ENCODE assay signal across 8 mouse cellular contexts in genomic region chr1:93825105-93825674, GRCm38 (mm10). TPM values are rescaled to one million over a fixed set of nuclear protein-coding genes. Genes with fewer than 3 reads are reported as not detected.
A peak's percentile ranks its signal among the peaks of the same experiment; 100 is the strongest.
DNase-seq lines count a peak whose midpoint lies in the region; ATAC-seq and TF ChIP-seq lines count a peak whose summit lies in the region.

No protein-coding gene starts in this region.

- no peaks in the 10 kb centered on the region for H3K27me3 ChIP-seq in MEL (ENCODE audit: control insufficient read depth in 1 of 2, insufficient read depth in 2 of 2, low read length in 2 of 2)
- no peaks in the 10 kb centered on the region for H3K27me3 ChIP-seq in cerebellum, adult 2 months (ENCODE audit: control insufficient read depth, insufficient read depth, low read length)
- no peaks in the 10 kb centered on the region for H3K27me3 ChIP-seq in forebrain, postnatal 0 days (ENCODE audit: insufficient read depth, low read length)
- H3K27me3 ChIP-seq in lung, embryonic 15.5 days: no peaks in the 10 kb centered on the region

- peaks cover 9 to 19% of the 10 kb centered on the region in 2 experiments; a peak in 3 of 4 replicates for H3K4me1 ChIP-seq in MEL (ENCODE audit: control insufficient read depth in 1 of 2, insufficient read depth in 2 of 2, low read length in 2 of 2)
- H3K4me1 ChIP-seq in cerebellum, adult 2 months (ENCODE audit: control insufficient read depth, insufficient read depth, low read length): peaks cover 9% of the 10 kb centered on the region; the same call in 1 of the 2 replicates
- peaks cover 13% of the 10 kb centered on the region; the same call in 1 of the 2 replicates for H3K4me1 ChIP-seq in forebrain, postnatal 0 days (ENCODE audit: insufficient read depth)
- peaks cover 5% of the 10 kb centered on the region for H3K4me1 ChIP-seq in lung, embryonic 15.5 days

- peak; percentile 99 for DNase-seq in MEL (ENCODE audit: low read depth, low spot score)
- peak; percentile 98 for DNase-seq in cerebellum, adult 2 months
- peak; percentile 99 for DNase-seq in forebrain, postnatal 0 days
- DNase-seq in heart, postnatal 4 days: peak; percentile 92
- DNase-seq in layer of hippocampus, adult 8-10 months (ENCODE audit: low spot score in 2 of 2): peak; percentile 95 to 96
- DNase-seq in ovary, adult 18-20 months (ENCODE audit: low spot score): peak; percentile 91
- peak; percentile 97 for DNase-seq in thymus, postnatal 0 days (ENCODE audit: low spot score)

- TF ChIP-seq CTCF in MEL (IDR thresholded peaks at IDR 0.05 in 2 of 3, conservative IDR thresholded peaks at IDR 0.05 in 1 of 3; ENCODE audit: control insufficient read depth in 1 of 3, insufficient read depth in 1 of 3, low read depth in 2 of 3, low read length in 3 of 3, poor library complexity in 1 of 3, severe bottlenecking in 1 of 3): no peak; a peak in 1 of 6 replicates
- TF ChIP-seq CTCF in cerebellum, adult 2 months (IDR thresholded peaks at IDR 0.05; ENCODE audit: borderline replicate concordance, insufficient read depth, low read depth, low read length): peak; percentile 17; the same call in 1 of the 2 replicates
- peak; percentile 55 for TF ChIP-seq CTCF in forebrain, postnatal 0 days (IDR thresholded peaks at IDR 0.05; ENCODE audit: low read depth)

- TF ChIP-seq RAD21 in MEL (IDR thresholded peaks at IDR 0.05; ENCODE audit: low read depth, low read length): no peak

- peak; percentile 98 to 100 for TF ChIP-seq POLR2A in MEL (IDR thresholded peaks at IDR 0.05; ENCODE audit: control insufficient read depth in 1 of 2, insufficient read depth in 1 of 2, low read depth in 1 of 2, low read length in 2 of 2, poor library complexity in 1 of 2)
- peak; percentile 96 for TF ChIP-seq POLR2A in cerebellum, adult 2 months (IDR thresholded peaks at IDR 0.05; ENCODE audit: borderline replicate concordance, insufficient read depth, low read length)

- under 1% methylated on average over 30 of the region's 30 CpGs for WGBS in cerebellum, adult 2 months
- 2% methylated on average over 30 of the region's 30 CpGs for WGBS in forebrain, postnatal 0 days
- WGBS in lung, embryonic 15.5 days: 0% methylated on average over 30 of the region's 30 CpGs

- H3K36me3 ChIP-seq in MEL (ENCODE audit: control insufficient read depth in 1 of 2, insufficient read depth in 2 of 2, low read length in 2 of 2): peaks cover 0 to 9% of the 10 kb centered on the region in 2 experiments; a peak in 2 of 4 replicates
- peaks cover 13% of the 10 kb centered on the region for H3K36me3 ChIP-seq in forebrain, postnatal 0 days (ENCODE audit: insufficient read depth)
- H3K36me3 ChIP-seq in lung, embryonic 15.5 days: peaks cover 14% of the 10 kb centered on the region; the same call in 1 of the 2 replicates

- peaks cover 3% of the 10 kb centered on the region for H3K79me2 ChIP-seq in MEL (ENCODE audit: control insufficient read depth, insufficient read depth, low read length, poor library complexity)

- H3K9ac ChIP-seq in MEL (ENCODE audit: control insufficient read depth, low read depth, low read length, poor library complexity, severe bottlenecking): peak overlapping the region; percentile 62
- H3K9ac ChIP-seq in forebrain, postnatal 0 days: peak overlapping the region; percentile 75
- H3K9ac ChIP-seq in lung, embryonic 15.5 days: peak overlapping the region; percentile 62

- peak overlapping the region; percentile 86 for H3K4me2 ChIP-seq in forebrain, postnatal 0 days (ENCODE audit: low read depth)
- H3K4me2 ChIP-seq in lung, embryonic 15.5 days: peak overlapping the region; percentile 65

- no peaks in the 10 kb centered on the region for H3K9me3 ChIP-seq in MEL (replicated peaks; ENCODE audit: insufficient read depth, low read length)
- H3K9me3 ChIP-seq in forebrain, postnatal 0 days (ENCODE audit: low read length): no peaks in the 10 kb centered on the region
- H3K9me3 ChIP-seq in lung, embryonic 15.5 days: no peaks in the 10 kb centered on the region

- peak overlapping the region; percentile 57 to 98 for H3K4me3 ChIP-seq in MEL (ENCODE audit: control insufficient read depth in 1 of 2, insufficient read depth in 1 of 2, low read depth in 2 of 2, low read length in 2 of 2)
- peak overlapping the region; percentile 65 for H3K4me3 ChIP-seq in cerebellum, adult 2 months (replicated peaks; ENCODE audit: insufficient read depth, low read depth, low read length)
- H3K4me3 ChIP-seq in forebrain, postnatal 0 days (ENCODE audit: low read depth, low read length): peak overlapping the region; percentile 59
- H3K4me3 ChIP-seq in lung, embryonic 15.5 days: peak overlapping the region; percentile 70

- peak in 1 of 2 experiments; percentile 1; a peak in 1 of 4 replicates for TF ChIP-seq EP300 in MEL (IDR thresholded peaks at IDR 0.05; ENCODE audit: low read depth in 1 of 2, low read length in 2 of 2)

- H3K27ac ChIP-seq in MEL (ENCODE audit: control insufficient read depth, low read depth, low read length): peak overlapping the region; percentile 69
- H3K27ac ChIP-seq in cerebellum, adult 2 months (ENCODE audit: insufficient read depth, low read length): peak overlapping the region; percentile 89
- H3K27ac ChIP-seq in forebrain, postnatal 0 days (ENCODE audit: low read depth, low read length): peak overlapping the region; percentile 97
- peak overlapping the region; percentile 98 for H3K27ac ChIP-seq in lung, embryonic 15.5 days

- peak; percentile 96 for ATAC-seq in forebrain, postnatal 0 days
- ATAC-seq in lung, embryonic 15.5 days (ENCODE audit: borderline replicate concordance, extremely low read depth, low FRiP score, low TSS enrichment): peak; percentile 99

TF ChIP-seq in MEL, 35 proteins besides CTCF, POLR2A, EP300 and RAD21 (continues in another document):
- peak; percentile 85 for TF ChIP-seq HCFC1 (IDR thresholded peaks at IDR 0.05; ENCODE audit: low read depth, low read length)
- peak; percentile 52; the same call in 1 of the 2 replicates for TF ChIP-seq TCF12 (IDR thresholded peaks at IDR 0.05; ENCODE audit: low read depth, low read length)
- TF ChIP-seq GABPA (IDR thresholded peaks at IDR 0.05; ENCODE audit: low read depth, low read length): no peak
- no peak; the same call in 1 of the 2 replicates for TF ChIP-seq USF1 (IDR thresholded peaks at IDR 0.05; ENCODE audit: low read depth, low read length)
- peak; percentile 83 for TF ChIP-seq MXI1 (IDR thresholded peaks at IDR 0.05; ENCODE audit: low read depth, low read length)
- peak; percentile 98 for TF ChIP-seq ELF1 (IDR thresholded peaks at IDR 0.05; ENCODE audit: low read depth, low read length)
- TF ChIP-seq MAZ (IDR thresholded peaks at IDR 0.05; ENCODE audit: low read depth, low read length): peak; percentile 97
- peak; percentile 86 for TF ChIP-seq SIN3A (IDR thresholded peaks at IDR 0.05; ENCODE audit: low read length)

RNA-seq across cellular contexts. Expression of gene D2hgdh, which starts 0.5 kb away (rescaled TPM):
- total RNA-seq in MEL (2012; rRNA removed): 14.4 TPM in 2 replicates
- polyA plus RNA-seq in MEL (2012; ENCODE audit: insufficient read depth in 1 of 2, insufficient read length in 2 of 2, low read depth in 1 of 2, low replicate concordance in 2 of 2, missing spikeins in 1 of 2): 10 to 100 TPM in 1 of 2 experiments, not detected in 1; 19.2 TPM
- polyA plus RNA-seq in cerebellum, adult 2 months (2012; rRNA removed): 16.7 and 18.2 TPM in 2 replicates
- 13.4 and 13.5 TPM in 2 replicates for total RNA-seq in forebrain, postnatal 0 days (2014; rRNA removed)
- 7.4 and 11.2 TPM in 2 replicates for polyA plus RNA-seq in forebrain, postnatal 0 days (2015; fragmentation: Nextera tagmentation; extraction: Ambion mirVana)
- 10 to 100 TPM; 21.0 to 25.1 TPM for total RNA-seq in heart, postnatal 4 days (2021)
- 10 to 100 TPM; 18.1 to 21.8 (median 19.3) TPM for total RNA-seq in layer of hippocampus, adult 8-10 months (2022)
- polyA plus RNA-seq in lung, embryonic 15.5 days (2015; fragmentation: Nextera tagmentation; extraction: Ambion mirVana): 12.5 and 14.9 TPM in 2 replicates
- polyA plus RNA-seq in thymus, postnatal 0 days (2015; fragmentation: Nextera tagmentation; extraction: Ambion mirVana): 7.6 and 8.4 TPM in 2 replicates

RNA-seq across cellular contexts. Expression of gene Ing5, which starts 21.4 kb away (rescaled TPM):
- total RNA-seq in MEL (2012; rRNA removed): 23.1 and 27.6 TPM in 2 replicates
- 10 to 100 TPM in 1 of 2 experiments, not detected in 1; 29.2 TPM for polyA plus RNA-seq in MEL (2012; ENCODE audit: insufficient read depth in 1 of 2, insufficient read length in 2 of 2, low read depth in 1 of 2, low replicate concordance in 2 of 2, missing spikeins in 1 of 2)
- 7.5 TPM in 2 replicates for polyA plus RNA-seq in cerebellum, adult 2 months (2012; rRNA removed)
- total RNA-seq in forebrain, postnatal 0 days (2014; rRNA removed): 9.3 and 12.9 TPM in 2 replicates
- 4.4 and 5.4 TPM in 2 replicates for polyA plus RNA-seq in forebrain, postnatal 0 days (2015; fragmentation: Nextera tagmentation; extraction: Ambion mirVana)
- total RNA-seq in heart, postnatal 4 days (2021): 10 to 100 TPM; 11.9 to 13.1 TPM
- 10 to 100 TPM; 15.0 to 16.0 (median 15.4) TPM for total RNA-seq in layer of hippocampus, adult 8-10 months (2022)
- polyA plus RNA-seq in lung, embryonic 15.5 days (2015; fragmentation: Nextera tagmentation; extraction: Ambion mirVana): 20.6 and 22.3 TPM in 2 replicates
- polyA plus RNA-seq in thymus, postnatal 0 days (2015; fragmentation: Nextera tagmentation; extraction: Ambion mirVana): 14.2 and 15.0 TPM in 2 replicates

RNA-seq across cellular contexts. Expression of gene Dtymk, which starts 23.5 kb away (rescaled TPM):
- 402 and 454 TPM in 2 replicates for total RNA-seq in MEL (2012; rRNA removed)
- 100 to 1,000 TPM; 193 to 391 TPM for polyA plus RNA-seq in MEL (2012; ENCODE audit: insufficient read depth in 1 of 2, insufficient read length in 2 of 2, low read depth in 1 of 2, low replicate concordance in 2 of 2, missing spikeins in 1 of 2)
- 96.5 and 100 TPM in 2 replicates for polyA plus RNA-seq in cerebellum, adult 2 months (2012; rRNA removed)
- total RNA-seq in forebrain, postnatal 0 days (2014; rRNA removed): 90.9 and 97.1 TPM in 2 replicates
- 123 and 138 TPM in 2 replicates for polyA plus RNA-seq in forebrain, postnatal 0 days (2015; fragmentation: Nextera tagmentation; extraction: Ambion mirVana)
- 10 to 100 TPM; 78.1 to 79.7 TPM for total RNA-seq in heart, postnatal 4 days (2021)
- 10 to 100 TPM; 52.7 to 64.8 (median 58.4) TPM for total RNA-seq in layer of hippocampus, adult 8-10 months (2022)
- 258 and 260 TPM in 2 replicates for polyA plus RNA-seq in lung, embryonic 15.5 days (2015; fragmentation: Nextera tagmentation; extraction: Ambion mirVana)
- 313 and 314 TPM in 2 replicates for polyA plus RNA-seq in thymus, postnatal 0 days (2015; fragmentation: Nextera tagmentation; extraction: Ambion mirVana)

RNA-seq across cellular contexts. Expression of gene Gal3st2, which starts 35.9 kb away (rescaled TPM):
- total RNA-seq in MEL (2012; rRNA removed): not detected in 2 replicates
- polyA plus RNA-seq in MEL (2012; ENCODE audit: insufficient read depth in 1 of 2, insufficient read length in 2 of 2, low read depth in 1 of 2, low replicate concordance in 2 of 2, missing spikeins in 1 of 2): not detected
- not detected in 2 replicates for polyA plus RNA-seq in cerebellum, adult 2 months (2012; rRNA removed)
- 0.23 TPM in 1 of 2 replicates, not detected in the other for total RNA-seq in forebrain, postnatal 0 days (2014; rRNA removed)
- polyA plus RNA-seq in forebrain, postnatal 0 days (2015; fragmentation: Nextera tagmentation; extraction: Ambion mirVana): not detected in 2 replicates
- under 1 TPM in 1 of 2 experiments, not detected in 1; 0.17 TPM for total RNA-seq in heart, postnatal 4 days (2021)
- under 1 TPM in 1 of 4 experiments, not detected in 3; 0.14 TPM for total RNA-seq in layer of hippocampus, adult 8-10 months (2022)
- polyA plus RNA-seq in lung, embryonic 15.5 days (2015; fragmentation: Nextera tagmentation; extraction: Ambion mirVana): 0.06 and 0.15 TPM in 2 replicates
- polyA plus RNA-seq in thymus, postnatal 0 days (2015; fragmentation: Nextera tagmentation; extraction: Ambion mirVana): 0.46 and 0.57 TPM in 2 replicates

Comparison
In these comparisons a context has a peak if more than half of its experiments do, and no peak if none do; other contexts are left out.
1. Peak in every context shown above with its lines: DNase-seq, ATAC-seq, H3K4me3 ChIP-seq and H3K27ac ChIP-seq.
2. CTCF ChIP-seq: peak in cerebellum, adult 2 months (single experiment) and forebrain, postnatal 0 days (single experiment); none in MEL (0 of 3).